Mouse (Mus musculus): ENCODE measurements at regions not wholly inside any gene's neighbourhood (a gene's known extent, or its start where the extent isn't known, plus 50 kb on each side); places are given as distances from the start of the nearest gene placed in this dataset.
A peak's percentile ranks its signal among the peaks of the same experiment; 100 is the strongest.

GRCm38 (mm10) chr10:92170856-92171255 lies 551.4 kb downstream of the Nedd1 start:
- Histone ChIP-seq H3K27ac (ENCODE audit: low read depth) (no peak overlapping the region), H3K9ac (ENCODE audit: low read length) (no peak overlapping the region), H3K4me2 (ENCODE audit: low read length) (no peak overlapping the region), H3K36me3 (ENCODE audit: control insufficient read depth, insufficient read depth, low read length) (no peaks in the 10 kb centered on the region), H3K9me3 (ENCODE audit: control insufficient read depth, low read length) (no peaks in the 10 kb centered on the region), H3K4me3 (ENCODE audit: low read depth, low read length) (no peak overlapping the region), H3K27me3 (replicated peaks; ENCODE audit: control insufficient read depth, insufficient read depth, low read length) (no peaks in the 10 kb centered on the region), H3K4me1 (replicated peaks; ENCODE audit: control insufficient read depth, insufficient read depth, low read length) (no peaks in the 10 kb centered on the region)
- DNase-seq (ENCODE audit: low spot score) = no peak
- 78% methylated on average over 8 of the region's 8 CpGs for WGBS
- no peak for ATAC-seq (replicated peaks; ENCODE audit: low FRiP score, low TSS enrichment, low read depth)

GRCm38 (mm10) chr10:92166057-92166456 lies 556.2 kb downstream of the Nedd1 start:
- peaks cover 4% of the 10 kb centered on the region; the same call in 1 of the 2 replicates for H3K27me3 ChIP-seq (replicated peaks; ENCODE audit: control insufficient read depth, insufficient read depth, low read length)
- H3K9me3 ChIP-seq (ENCODE audit: control insufficient read depth, low read length) = no peaks in the 10 kb centered on the region
- no peak overlapping the region for H3K4me3 ChIP-seq (ENCODE audit: low read depth, low read length)
- H3K4me2 ChIP-seq (ENCODE audit: low read length) = no peak overlapping the region
- H3K27ac ChIP-seq (ENCODE audit: low read depth) = no peak overlapping the region
- no peak overlapping the region for H3K9ac ChIP-seq (ENCODE audit: low read length)
- ATAC-seq (replicated peaks; ENCODE audit: low FRiP score, low TSS enrichment, low read depth) (no peak), DNase-seq (ENCODE audit: low spot score) (no peak)
- no peaks in the 10 kb centered on the region for H3K4me1 ChIP-seq (replicated peaks; ENCODE audit: control insufficient read depth, insufficient read depth, low read length)
- no peaks in the 10 kb centered on the region for H3K36me3 ChIP-seq (ENCODE audit: control insufficient read depth, insufficient read depth, low read length)
- 81% methylated on average over 2 of the region's 2 CpGs for WGBS

- Histone ChIP-seq H3K4me2 (ENCODE audit: low read length) (no peak overlapping the region), H3K27me3 (replicated peaks; ENCODE audit: control insufficient read depth, insufficient read depth, low read length) (peaks cover 4% of the 10 kb centered on the region; the same call in 1 of the 2 replicates), H3K36me3 (ENCODE audit: control insufficient read depth, insufficient read depth, low read length) (no peaks in the 10 kb centered on the region), H3K27ac (ENCODE audit: low read depth) (no peak overlapping the region), H3K4me3 (ENCODE audit: low read depth, low read length) (no peak overlapping the region), H3K9ac (ENCODE audit: low read length) (no peak overlapping the region), H3K9me3 (ENCODE audit: control insufficient read depth, low read length) (no peaks in the 10 kb centered on the region), H3K4me1 (replicated peaks; ENCODE audit: control insufficient read depth, insufficient read depth, low read length) (no peaks in the 10 kb centered on the region)
- DNase-seq (ENCODE audit: low spot score) (no peak), ATAC-seq (replicated peaks; ENCODE audit: low FRiP score, low TSS enrichment, low read depth) (no peak)
- WGBS = 40% methylated on average over 5 of the region's 5 CpGs
These were observed 557.2 kb downstream of the Nedd1 start for GRCm38 (mm10) chr10:92164991-92165390.

DNA sequence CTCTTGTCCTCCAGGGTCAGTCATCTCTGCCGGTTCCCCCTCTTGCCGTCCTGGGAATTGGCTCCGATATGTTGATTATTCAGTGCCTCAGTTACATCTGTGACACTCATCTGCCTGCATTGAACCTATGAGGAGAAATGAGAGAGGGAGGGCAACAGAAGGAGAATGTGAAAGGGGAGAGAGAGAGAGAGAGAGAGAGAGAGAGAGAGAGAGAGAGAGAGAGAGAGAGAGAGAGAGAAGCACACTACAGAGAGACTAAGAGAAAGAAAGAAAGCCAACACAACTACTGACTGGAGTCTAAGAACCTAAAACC lies 557.6 kb downstream of the Nedd1 start:
- Histone ChIP-seq H3K36me3 (ENCODE audit: control insufficient read depth, insufficient read depth, low read length) (no peaks in the 10 kb centered on the region), H3K4me3 (ENCODE audit: low read depth, low read length) (no peak overlapping the region), H3K27ac (ENCODE audit: low read depth) (no peak overlapping the region), H3K4me2 (ENCODE audit: low read length) (no peak overlapping the region), H3K9ac (ENCODE audit: low read length) (no peak overlapping the region), H3K4me1 (replicated peaks; ENCODE audit: control insufficient read depth, insufficient read depth, low read length) (no peaks in the 10 kb centered on the region), H3K9me3 (ENCODE audit: control insufficient read depth, low read length) (no peaks in the 10 kb centered on the region), H3K27me3 (replicated peaks; ENCODE audit: control insufficient read depth, insufficient read depth, low read length) (peaks cover 4% of the 10 kb centered on the region; the same call in 1 of the 2 replicates)
- ATAC-seq (replicated peaks; ENCODE audit: low FRiP score, low TSS enrichment, low read depth) (no peak), DNase-seq (ENCODE audit: low spot score) (no peak)
- 32% methylated on average over 3 of the region's 3 CpGs for WGBS

DNA sequence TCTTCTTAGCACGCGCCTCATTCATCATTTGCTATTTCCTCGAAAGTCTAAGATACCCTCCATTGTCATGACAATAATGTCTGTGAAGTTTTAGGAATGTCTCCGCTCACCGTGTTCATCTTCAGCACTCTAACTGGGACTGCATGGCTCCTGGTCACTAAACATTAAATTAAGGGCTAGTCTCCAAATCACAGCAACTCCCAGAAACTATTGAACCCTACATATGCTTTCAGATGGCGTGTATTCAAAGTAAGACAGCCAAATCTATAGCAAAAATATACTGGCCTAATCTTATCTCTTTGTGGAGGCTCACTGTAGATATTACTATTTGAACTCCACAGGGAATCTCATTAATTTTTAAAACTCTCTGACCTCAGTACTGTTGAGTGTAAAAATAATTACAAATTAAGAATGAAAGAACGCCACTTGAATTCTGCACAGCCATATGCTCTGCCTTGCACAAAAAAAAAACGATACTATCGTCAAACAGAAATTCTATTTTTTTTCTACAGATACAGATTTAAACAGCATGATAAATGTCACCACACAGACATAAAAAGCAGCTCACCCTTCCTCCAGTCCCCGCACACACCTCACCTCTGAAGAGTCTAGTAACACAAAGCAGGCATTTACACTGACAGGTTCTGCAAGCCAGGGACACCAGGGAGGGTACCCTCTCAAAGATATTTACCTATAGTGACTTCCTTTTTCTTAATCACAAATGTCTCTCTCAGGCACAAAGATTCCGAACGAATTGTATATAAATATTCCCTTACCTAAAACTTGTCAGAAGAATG lies 558.2 kb downstream of the Nedd1 start:
- Histone ChIP-seq H3K4me2 (ENCODE audit: low read length) (no peak overlapping the region), H3K36me3 (ENCODE audit: control insufficient read depth, insufficient read depth, low read length) (no peaks in the 10 kb centered on the region), H3K27ac (ENCODE audit: low read depth) (no peak overlapping the region), H3K9me3 (ENCODE audit: control insufficient read depth, low read length) (no peaks in the 10 kb centered on the region), H3K4me3 (ENCODE audit: low read depth, low read length) (no peak overlapping the region), H3K27me3 (replicated peaks; ENCODE audit: control insufficient read depth, insufficient read depth, low read length) (peaks cover 4% of the 10 kb centered on the region; the same call in 1 of the 2 replicates), H3K9ac (ENCODE audit: low read length) (no peak overlapping the region), H3K4me1 (replicated peaks; ENCODE audit: control insufficient read depth, insufficient read depth, low read length) (no peaks in the 10 kb centered on the region)
- DNase-seq (ENCODE audit: low spot score) = no peak
- ATAC-seq (replicated peaks; ENCODE audit: low FRiP score, low TSS enrichment, low read depth) = no peak
- 54% methylated on average over 12 of the region's 12 CpGs for WGBS

GRCm38 (mm10) chr10:92163071-92163504 lies 559.1 kb downstream of the Nedd1 start:
- Histone ChIP-seq H3K9me3 (ENCODE audit: control insufficient read depth, low read length) (no peaks in the 10 kb centered on the region), H3K4me3 (ENCODE audit: low read depth, low read length) (peak overlapping the region; percentile 32; the same call in 1 of the 2 replicates), H3K27me3 (replicated peaks; ENCODE audit: control insufficient read depth, insufficient read depth, low read length) (peaks cover 4% of the 10 kb centered on the region; the same call in 1 of the 2 replicates), H3K4me2 (ENCODE audit: low read length) (peak overlapping the region; percentile 84), H3K4me1 (replicated peaks; ENCODE audit: control insufficient read depth, insufficient read depth, low read length) (no peaks in the 10 kb centered on the region), H3K27ac (ENCODE audit: low read depth) (no peak overlapping the region), H3K9ac (ENCODE audit: low read length) (no peak overlapping the region), H3K36me3 (ENCODE audit: control insufficient read depth, insufficient read depth, low read length) (no peaks in the 10 kb centered on the region)
- WGBS = 6% methylated on average over 7 of the region's 7 CpGs
- DNase-seq (ENCODE audit: low spot score) (no peak), ATAC-seq (replicated peaks; ENCODE audit: low FRiP score, low TSS enrichment, low read depth) (no peak)

DNA sequence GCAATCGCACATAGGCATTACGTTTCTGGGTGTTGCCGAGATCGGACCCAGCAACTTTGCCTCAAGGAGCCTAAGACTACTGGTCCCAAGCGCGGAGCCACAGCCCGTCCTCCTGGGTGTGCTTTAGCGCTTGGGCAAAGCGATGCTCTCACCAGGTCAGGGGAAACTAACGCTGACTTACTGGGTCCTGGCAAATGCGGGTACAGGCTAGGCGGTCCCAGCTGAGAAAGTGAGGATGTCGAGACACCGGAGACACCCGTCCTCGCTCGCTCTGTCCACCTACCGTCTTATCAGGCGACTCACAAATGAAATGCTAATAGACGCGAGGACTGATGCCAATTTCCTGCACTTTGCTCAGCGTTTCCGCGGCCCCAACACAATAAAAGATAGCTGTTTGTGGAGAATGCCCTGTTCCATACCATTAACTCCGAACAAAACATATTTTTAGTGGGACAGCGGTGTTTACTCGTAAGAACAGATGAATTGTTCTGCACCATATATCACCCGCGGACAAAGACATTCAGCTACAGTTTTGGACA lies 559.7 kb downstream of the Nedd1 start:
- peak overlapping the region; percentile 84 for H3K4me2 ChIP-seq (ENCODE audit: low read length)
- peaks cover 4% of the 10 kb centered on the region; the same call in 1 of the 2 replicates for H3K27me3 ChIP-seq (replicated peaks; ENCODE audit: control insufficient read depth, insufficient read depth, low read length)
- ATAC-seq (replicated peaks; ENCODE audit: low FRiP score, low TSS enrichment, low read depth) = peak; percentile 27; the same call in 1 of the 2 replicates
- H3K36me3 ChIP-seq (ENCODE audit: control insufficient read depth, insufficient read depth, low read length) = no peaks in the 10 kb centered on the region
- H3K4me1 ChIP-seq (replicated peaks; ENCODE audit: control insufficient read depth, insufficient read depth, low read length) = no peaks in the 10 kb centered on the region
- H3K4me3 ChIP-seq (ENCODE audit: low read depth, low read length) = peak overlapping the region; percentile 32
- 0 out of 2 replicates have a peak overlapping the region, but pooled peaks have one; percentile 27 for H3K9ac ChIP-seq (ENCODE audit: low read length)
- DNase-seq (ENCODE audit: low spot score) = peak; percentile 69
- H3K9me3 ChIP-seq (ENCODE audit: control insufficient read depth, low read length) = no peaks in the 10 kb centered on the region
- 1% methylated on average over 29 of the region's 29 CpGs for WGBS
- no peak overlapping the region for H3K27ac ChIP-seq (ENCODE audit: low read depth)

GRCm38 (mm10) chr10:92161501-92161900 lies 560.7 kb downstream of the Nedd1 start:
- Histone ChIP-seq H3K4me3 (ENCODE audit: low read depth, low read length) (no peak overlapping the region), H3K27ac (ENCODE audit: low read depth) (no peak overlapping the region), H3K4me1 (replicated peaks; ENCODE audit: control insufficient read depth, insufficient read depth, low read length) (no peaks in the 10 kb centered on the region), H3K27me3 (replicated peaks; ENCODE audit: control insufficient read depth, insufficient read depth, low read length) (peaks cover 4% of the 10 kb centered on the region; the same call in 1 of the 2 replicates), H3K4me2 (ENCODE audit: low read length) (no peak overlapping the region), H3K36me3 (ENCODE audit: control insufficient read depth, insufficient read depth, low read length) (no peaks in the 10 kb centered on the region), H3K9me3 (ENCODE audit: control insufficient read depth, low read length) (no peaks in the 10 kb centered on the region), H3K9ac (ENCODE audit: low read length) (no peak overlapping the region)
- WGBS = 16% methylated on average over 9 of the region's 9 CpGs
- DNase-seq (ENCODE audit: low spot score) (no peak), ATAC-seq (replicated peaks; ENCODE audit: low FRiP score, low TSS enrichment, low read depth) (no peak)

DNA sequence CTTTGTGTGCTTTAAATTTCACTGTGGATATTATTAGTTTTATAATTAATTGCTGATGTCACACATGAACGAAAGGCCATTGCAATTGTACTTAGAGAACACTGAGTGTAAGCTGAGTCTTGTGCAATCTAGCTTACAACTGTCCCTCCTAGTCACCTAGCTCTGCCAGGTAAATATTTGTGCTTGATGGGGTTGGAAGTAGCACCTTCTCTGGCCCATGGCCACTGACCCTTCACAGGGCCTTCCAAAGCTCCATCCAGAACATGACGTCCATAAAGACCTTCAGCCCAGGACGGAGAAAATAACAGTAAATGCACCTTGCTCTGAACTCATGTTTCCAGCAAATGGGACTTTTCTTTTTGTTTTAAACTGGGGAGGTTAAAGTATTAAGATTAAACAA lies 576.0 kb downstream of the Nedd1 start:
- DNase-seq (ENCODE audit: low spot score) = no peak
- H3K4me1 ChIP-seq (replicated peaks; ENCODE audit: control insufficient read depth, insufficient read depth, low read length) = no peaks in the 10 kb centered on the region
- no peaks in the 10 kb centered on the region for H3K27me3 ChIP-seq (replicated peaks; ENCODE audit: control insufficient read depth, insufficient read depth, low read length)
- no peak overlapping the region for H3K9ac ChIP-seq (ENCODE audit: low read length)
- H3K4me3 ChIP-seq (ENCODE audit: low read depth, low read length) = no peak overlapping the region
- no peak overlapping the region for H3K4me2 ChIP-seq (ENCODE audit: low read length)
- no peaks in the 10 kb centered on the region for H3K36me3 ChIP-seq (ENCODE audit: control insufficient read depth, insufficient read depth, low read length)
- WGBS = 74% methylated on average over 3 of the region's 3 CpGs
- ATAC-seq (replicated peaks; ENCODE audit: low FRiP score, low TSS enrichment, low read depth) = no peak
- H3K9me3 ChIP-seq (ENCODE audit: control insufficient read depth, low read length) = no peaks in the 10 kb centered on the region
- no peak overlapping the region for H3K27ac ChIP-seq (ENCODE audit: low read depth)
